Mouse (Mus musculus) A20 (cell line): ENCODE results near the gene Disp2.
A peak's percentile ranks its signal among the peaks of the same experiment; 100 is the strongest.

Experiments used
- DNase-seq: peaks from one replicate; pipeline ENCODE4 v3.0.0-alpha.2; 2011; ENCODE audit warnings: low read depth, low spot score

The Disp2 gene

GRCm38 (mm10) chr2:118759828-118760227 is 19.7 kb upstream of the Disp2 start:
- peak; percentile 83 for DNase-seq

- no peak for DNase-seq
These were observed 19.1 kb upstream of the Disp2 start for GRCm38 (mm10) chr2:118760311-118761025.

GRCm38 (mm10) chr2:118761358-118761757 is 18.2 kb upstream of the Disp2 start:
- DNase-seq: no peak

GRCm38 (mm10) chr2:118761906-118762783 is 17.4 kb upstream of the Disp2 start, which contains the start of gene Ccdc9b:
Gene Ccdc9b (minus strand): TSS chr2:118762661.
- no peak for DNase-seq

- DNase-seq: no peak
These were observed 16.8 kb upstream of the Disp2 start for GRCm38 (mm10) chr2:118762784-118763148.

- no peak for DNase-seq
These were observed 16.1 kb upstream of the Disp2 start for GRCm38 (mm10) chr2:118763469-118763868.

- peak; percentile 56 for DNase-seq
These were observed 15.3 kb upstream of the Disp2 start for GRCm38 (mm10) chr2:118764094-118764831.

GRCm38 (mm10) chr2:118764875-118765274 is 14.6 kb upstream of the Disp2 start:
- DNase-seq: no peak

GRCm38 (mm10) chr2:118766041-118767033 is 13.2 kb upstream of the Disp2 start:
- DNase-seq: peak; percentile 31

- no peak for DNase-seq
These were observed 7.2 kb upstream of the Disp2 start, which contains the start of gene Phgr1 for GRCm38 (mm10) chr2:118772158-118772874. Gene Phgr1 (plus strand): TSS chr2:118772769.

- DNase-seq: no peak
These were observed 5.0 kb upstream of the Disp2 start for GRCm38 (mm10) chr2:118774536-118774935.

- DNase-seq: no peak
These were observed 4.1 kb upstream of the Disp2 start for GRCm38 (mm10) chr2:118775396-118775795.

GRCm38 (mm10) chr2:118775846-118776245 is 3.7 kb upstream of the Disp2 start:
- no peak for DNase-seq

- DNase-seq: no peak
These were observed 3.2 kb upstream of the Disp2 start for GRCm38 (mm10) chr2:118776295-118776694.

- no peak for DNase-seq
These were observed 1.1 kb upstream of the Disp2 start for GRCm38 (mm10) chr2:118778418-118778817.

- DNase-seq: no peak
These were observed 454 bp upstream of the Disp2 start for GRCm38 (mm10) chr2:118779065-118779464.

- no peak for DNase-seq
These were observed 1.6 kb downstream of the Disp2 start for GRCm38 (mm10) chr2:118781115-118781514.

GRCm38 (mm10) chr2:118782303-118782702 is 2.8 kb downstream of the Disp2 start:
- no peak for DNase-seq

- peak; percentile 23 for DNase-seq
These were observed 3.6 kb downstream of the Disp2 start for GRCm38 (mm10) chr2:118783093-118783492.

GRCm38 (mm10) chr2:118783663-118784062 is 4.1 kb downstream of the Disp2 start:
- no peak for DNase-seq
